Mouse (Mus musculus) MEL (cell line): Measurements from ENCODE around the gene Gm3336. TPM values are rescaled to one million over a fixed set of nuclear protein-coding genes. Genes with fewer than 3 reads are reported as not detected.

Source experiments
- DNase-seq: peaks from one replicate; pipeline ENCODE4 v3.0.0; 2011; ENCODE audit warnings: low read depth, low spot score
- H3K27ac ChIP-seq: 2 replicates; pipeline ENCODE4 v1.5.1; 2012; ENCODE audit warnings: low read depth, mild to moderate bottlenecking, control low read depth, low read length, moderate library complexity; ENCODE audit not compliant: control insufficient read depth
- H3K27me3 ChIP-seq, 2 experiments: fragments of 150-350 bp in 1 of 2; sonication (generic) in 1 of 2; 2 replicates each; pipeline ENCODE4 v1.6.1; 2012; ENCODE audit warnings: low read length in 2 of 2, mild to moderate bottlenecking in 2 of 2, improper control_type of control experiment in 1 of 2, moderate library complexity in 1 of 2; ENCODE audit not compliant: insufficient read depth in 2 of 2, control insufficient read depth in 1 of 2
- H3K36me3 ChIP-seq, 2 experiments: 2 replicates each; pipeline ENCODE4 v1.6.1; 2012 to 2014; ENCODE audit warnings: low read length in 2 of 2, improper control_type of control experiment in 1 of 2, inconsistent platforms in 1 of 2, mild to moderate bottlenecking in 1 of 2; ENCODE audit not compliant: insufficient read depth in 2 of 2, control insufficient read depth in 1 of 2
- H3K4me1 ChIP-seq, 2 experiments: fragments of 150-350 bp in 1 of 2; sonication (generic) in 1 of 2; 2 replicates each; pipeline ENCODE4 v1.6.1; 2012; ENCODE audit warnings: low read length in 2 of 2, improper control_type of control experiment in 1 of 2, mild to moderate bottlenecking in 1 of 2; ENCODE audit not compliant: insufficient read depth in 2 of 2, control insufficient read depth in 1 of 2
- H3K4me3 ChIP-seq, 2 experiments: fragments of 150-350 bp in 1 of 2; sonication (generic) in 1 of 2; 2 replicates each; pipeline ENCODE4 v1.5.1; 2012; ENCODE audit warnings: low read depth in 2 of 2, low read length in 2 of 2, mild to moderate bottlenecking in 2 of 2, moderate library complexity in 2 of 2, control low read depth in 1 of 2, improper control_type of control experiment in 1 of 2; ENCODE audit not compliant: control insufficient read depth in 1 of 2, insufficient read depth in 1 of 2
- H3K79me2 ChIP-seq: 2 replicates; pipeline ENCODE4 v1.6.1; 2012; ENCODE audit warnings: mild to moderate bottlenecking, low read length, moderate library complexity; ENCODE audit not compliant: control insufficient read depth, poor library complexity, insufficient read depth
- H3K9ac ChIP-seq: 2 replicates; pipeline ENCODE4 v1.6.1; 2012; ENCODE audit warnings: low read depth, mild to moderate bottlenecking, control low read depth, low read length, moderate library complexity; ENCODE audit not compliant: control insufficient read depth, poor library complexity, severe bottlenecking
- H3K9me3 ChIP-seq: fragments of 150-350 bp; sonication (generic); replicated peaks from 2 replicates; pipeline ENCODE4 v1.6.1; 2012; ENCODE audit warnings: mild to moderate bottlenecking, low read length, improper control_type of control experiment, moderate library complexity; ENCODE audit not compliant: insufficient read depth
- CTCF ChIP-seq, 3 experiments: IDR thresholded peaks in 2 of 3; conservative IDR thresholded peaks in 1 of 3; 2 replicates each; pipeline ENCODE4 v1.5.1; 2011 to 2012; ENCODE audit warnings: low read length in 3 of 3, low read depth in 2 of 3, mild to moderate bottlenecking in 2 of 3, improper control_type of control experiment in 1 of 3, inconsistent platforms in 1 of 3, mixed read lengths in 1 of 3, moderate library complexity in 1 of 3; ENCODE audit not compliant: control insufficient read depth in 1 of 3, insufficient read depth in 1 of 3, poor library complexity in 1 of 3, severe bottlenecking in 1 of 3
- E2F4 ChIP-seq: IDR thresholded peaks from 2 replicates; pipeline ENCODE4 v1.6.1; 2011; ENCODE audit warnings: low read depth, low read length, improper control_type of control experiment, borderline replicate concordance
- GABPA ChIP-seq: IDR thresholded peaks from 2 replicates; pipeline ENCODE4 v1.6.1; 2012; ENCODE audit warnings: low read depth, mild to moderate bottlenecking, inconsistent platforms, low read length, improper control_type of control experiment, moderate library complexity
- GATA1 ChIP-seq: IDR thresholded peaks from 2 replicates; pipeline ENCODE4 v1.6.1; 2011; ENCODE audit warnings: low read depth, low read length, improper control_type of control experiment
- JUND ChIP-seq: IDR thresholded peaks from 2 replicates; pipeline ENCODE4 v1.6.1; 2011; ENCODE audit warnings: low read depth, mild to moderate bottlenecking, improper control_type of control experiment, low read length
- MAZ ChIP-seq: IDR thresholded peaks from 2 replicates; pipeline ENCODE4 v1.6.1; 2012; ENCODE audit warnings: low read depth, mild to moderate bottlenecking, inconsistent platforms, low read length, improper control_type of control experiment
- MEF2A ChIP-seq: IDR thresholded peaks from 2 replicates; pipeline ENCODE4 v1.6.1; 2014; ENCODE audit warnings: low read depth, mild to moderate bottlenecking, inconsistent platforms, low read length, improper control_type of control experiment; ENCODE audit not compliant: poor library complexity, insufficient replicate concordance, severe bottlenecking; ENCODE audit errors: extremely low read depth
- MYB ChIP-seq: IDR thresholded peaks from 2 replicates; pipeline ENCODE4 v1.6.1; 2011; ENCODE audit warnings: mild to moderate bottlenecking, low read depth, low read length, improper control_type of control experiment
- MYC ChIP-seq: IDR thresholded peaks from 2 replicates; pipeline ENCODE4 v1.6.1; 2011; ENCODE audit warnings: low read depth, mild to moderate bottlenecking, low read length, improper control_type of control experiment, moderate library complexity
- NRF1 ChIP-seq: IDR thresholded peaks from 2 replicates; pipeline ENCODE4 v1.6.1; 2014; ENCODE audit warnings: low read depth, mild to moderate bottlenecking, inconsistent platforms, low read length, improper control_type of control experiment, moderate library complexity; ENCODE audit not compliant: poor library complexity, insufficient read depth, severe bottlenecking
- RAD21 ChIP-seq: IDR thresholded peaks from 2 replicates; pipeline ENCODE4 v1.6.1; 2011; ENCODE audit warnings: mild to moderate bottlenecking, low read depth, low read length, improper control_type of control experiment
- SMC3 ChIP-seq: IDR thresholded peaks from 2 replicates; pipeline ENCODE4 v1.6.1; 2011; ENCODE audit warnings: low read depth, low read length, improper control_type of control experiment
- TBP ChIP-seq: IDR thresholded peaks from 2 replicates; pipeline ENCODE4 v1.8.0; 2011; ENCODE audit warnings: low read depth, low read length, improper control_type of control experiment
- UBTF ChIP-seq: IDR thresholded peaks from 2 replicates; pipeline ENCODE4 v1.6.1; 2012; ENCODE audit warnings: low read depth, mild to moderate bottlenecking, inconsistent platforms, low read length, improper control_type of control experiment, moderate library complexity, borderline replicate concordance; ENCODE audit not compliant: insufficient read depth
- USF1 ChIP-seq: IDR thresholded peaks from 2 replicates; pipeline ENCODE4 v1.6.1; 2014; ENCODE audit warnings: low read depth, mild to moderate bottlenecking, inconsistent platforms, low read length, improper control_type of control experiment, moderate library complexity
- ZKSCAN1 ChIP-seq: IDR thresholded peaks from 2 replicates; pipeline ENCODE4 v1.6.1; 2012; ENCODE audit warnings: low read depth, mild to moderate bottlenecking, inconsistent platforms, low read length, improper control_type of control experiment, moderate library complexity
- polyA plus RNA-seq, 2 experiments: library from polyadenylated mRNA; stranded (reverse) in 1 of 2; unstranded in 1 of 2; fragments of >175 nt in 1 of 2; fragments of >200 nt in 1 of 2; gene quantifications; 2 replicates each; pipeline versions ENCODE4 v1.2.1 to v1.2.4; 2012; ENCODE audit warnings: low replicate concordance in 2 of 2, low read depth in 1 of 2; ENCODE audit not compliant: insufficient read length in 2 of 2, insufficient read depth in 1 of 2, missing spikeins in 1 of 2
- total RNA-seq: library from RNA; depleted of rRNA; stranded (reverse); fragments of 300-350 nt; gene quantifications from 2 replicates; pipeline ENCODE4 v1.2.3, GENCODE M21; 2012

Gm3336 gene
- total and polyA plus RNA-seq, 3 experiments = 0.19 to 0.72 TPM; not detected in 1

DNA sequence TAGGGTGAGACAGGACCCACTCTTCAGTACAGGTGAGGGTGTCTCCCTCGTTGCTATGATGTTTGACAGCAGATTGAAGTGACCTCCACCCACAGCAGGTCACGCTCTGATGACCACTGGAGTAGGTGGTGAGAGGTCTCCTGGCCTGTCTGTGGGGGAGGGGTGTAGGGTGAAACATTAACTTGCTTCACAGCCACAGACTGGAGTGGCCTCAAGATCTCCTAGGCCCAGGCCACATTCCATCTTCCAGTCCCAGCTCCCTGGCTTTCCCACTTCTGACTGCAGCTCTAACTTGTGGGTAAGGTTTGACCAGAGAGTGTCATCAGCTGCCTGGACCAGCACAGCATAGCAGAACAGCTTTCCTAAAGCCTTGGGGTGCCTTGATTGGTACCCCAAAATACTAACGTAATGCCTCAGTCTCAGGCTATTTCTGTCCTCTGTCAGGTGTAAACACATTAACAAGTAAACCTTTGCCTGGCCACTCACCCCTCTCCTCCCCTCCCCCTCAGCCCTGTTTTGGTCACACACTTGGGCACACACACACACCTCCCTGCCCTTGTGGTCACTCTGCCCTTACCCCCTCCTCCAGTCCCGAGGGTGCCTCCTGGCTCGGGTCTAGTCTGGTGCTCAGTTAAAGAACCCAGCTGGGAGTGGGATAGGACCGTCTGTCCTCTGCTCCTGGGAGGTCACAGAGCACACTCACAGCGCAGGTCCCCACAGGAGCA is 5.3 kb downstream of the Gm3336 start, which contains the start of gene Pde4c:
Pde4c (plus strand) TSS at position 235 of the 725 bp plus-strand sequence.
- no peak within 1 kb of the TSS for H3K27ac ChIP-seq
- no peaks in the 10 kb centered on the region for H3K36me3 ChIP-seq
- no peaks in the 10 kb centered on the region for H3K79me2 ChIP-seq
- no peak within 1 kb of the TSS for H3K9ac ChIP-seq
- H3K4me3 ChIP-seq = no peak within 1 kb of the TSS
- TF ChIP-seq ZKSCAN1 (no peak), JUND (no peak), NRF1 (no peak), UBTF (no peak), CTCF (IDR thresholded peaks at IDR 0.05 in 2 of 3, conservative IDR thresholded peaks at IDR 0.05 in 1 of 3; ENCODE audit: control insufficient read depth in 1 of 3, insufficient read depth in 1 of 3, low read depth in 2 of 3, low read length in 3 of 3, poor library complexity in 1 of 3, severe bottlenecking in 1 of 3) (no peak), MAZ (no peak), MEF2A (no peak), MYC (no peak), SMC3 (no peak), USF1 (no peak)
- no peaks in the 10 kb centered on the region for H3K9me3 ChIP-seq
- H3K4me1 ChIP-seq = no peaks in the 10 kb centered on the region
- H3K27me3 ChIP-seq = no peaks in the 10 kb centered on the region; a peak in 2 of 4 replicates
- no peak for DNase-seq

DNA sequence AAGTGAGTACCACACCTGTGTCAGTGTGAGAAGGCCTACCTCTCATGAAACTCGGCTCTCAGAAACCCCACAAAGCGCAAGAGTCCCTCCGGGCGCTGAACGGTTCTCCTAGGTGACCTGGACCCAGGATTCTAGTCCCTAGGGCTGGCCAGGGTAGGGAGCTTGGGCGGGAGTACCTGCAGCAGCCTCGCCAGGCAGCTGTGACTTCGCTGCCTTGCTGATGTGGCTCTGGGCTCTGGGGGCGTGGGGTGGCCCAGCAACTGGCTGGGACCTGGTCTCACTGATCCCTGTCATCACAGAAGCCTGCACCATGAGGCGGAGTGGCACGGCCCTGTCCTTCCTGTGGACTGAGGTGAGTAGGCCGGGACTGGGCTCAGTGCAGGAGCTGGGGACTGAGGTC is 5.9 kb downstream of the Gm3336 start:
- Histone ChIP-seq H3K4me3 (no peak overlapping the region), H3K79me2 (no peaks in the 10 kb centered on the region), H3K9ac (no peak overlapping the region), H3K27ac (no peak overlapping the region), H3K27me3 (no peaks in the 10 kb centered on the region; a peak in 3 of 4 replicates), H3K9me3 (no peaks in the 10 kb centered on the region), H3K36me3 (no peaks in the 10 kb centered on the region), H3K4me1 (no peaks in the 10 kb centered on the region)
- no peak for TF ChIP-seq MYB
- TF ChIP-seq RAD21 = no peak
- TF ChIP-seq TBP = no peak
- no peak for TF ChIP-seq UBTF
- no peak for TF ChIP-seq GABPA
- no peak for TF ChIP-seq E2F4
- TF ChIP-seq USF1 = no peak
- TF ChIP-seq GATA1 = no peak
- no peak for DNase-seq
